Mouse (Mus musculus) thymus, postnatal 4 days (tissue): ENCODE data around the gene Alkbh7.
A peak's percentile ranks its signal among the peaks of the same experiment; 100 is the strongest.

Experiments
- DNase-seq: peaks from one replicate; pipeline ENCODE4 v3.0.0; 2021

Alkbh7 gene

DNA sequence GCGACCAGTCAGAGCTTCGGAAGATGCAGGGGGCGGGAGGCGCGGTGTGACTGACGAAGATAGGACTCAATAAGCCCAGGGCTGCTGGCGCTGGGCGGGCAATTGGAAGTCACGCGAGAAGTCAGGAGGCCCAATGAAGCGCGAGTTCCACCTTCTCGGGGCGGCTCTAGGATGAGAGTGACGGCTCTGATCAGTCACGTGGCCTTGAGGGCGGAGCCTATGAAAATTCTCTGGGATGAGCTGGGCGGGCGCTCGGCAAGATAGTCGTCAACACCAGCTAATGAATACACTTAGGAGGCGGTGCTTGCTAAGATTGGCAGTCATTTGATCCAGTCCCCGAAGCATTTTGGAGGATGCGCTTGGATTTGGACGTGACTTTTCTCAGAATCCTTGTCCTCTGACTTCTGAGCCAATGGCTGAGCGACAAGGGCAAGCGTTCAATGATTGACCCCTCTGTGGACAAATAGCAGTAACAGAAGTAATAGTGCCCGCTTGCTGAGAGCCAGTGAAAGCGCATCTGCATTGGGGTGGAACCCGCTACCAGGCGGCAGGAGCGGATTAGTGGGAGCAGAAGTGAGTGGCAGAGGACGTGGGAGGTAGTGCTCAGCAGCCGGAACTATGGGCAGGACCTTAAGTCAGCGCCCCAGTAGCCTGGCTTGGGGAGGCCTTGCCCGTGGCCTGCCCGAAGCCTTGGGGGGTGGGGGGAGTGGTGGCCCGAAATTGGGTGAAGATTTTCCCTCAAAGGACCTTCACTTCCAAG lies 34.7 kb downstream of the Alkbh7 start:
- DNase-seq, result peak; percentile 98

DNA sequence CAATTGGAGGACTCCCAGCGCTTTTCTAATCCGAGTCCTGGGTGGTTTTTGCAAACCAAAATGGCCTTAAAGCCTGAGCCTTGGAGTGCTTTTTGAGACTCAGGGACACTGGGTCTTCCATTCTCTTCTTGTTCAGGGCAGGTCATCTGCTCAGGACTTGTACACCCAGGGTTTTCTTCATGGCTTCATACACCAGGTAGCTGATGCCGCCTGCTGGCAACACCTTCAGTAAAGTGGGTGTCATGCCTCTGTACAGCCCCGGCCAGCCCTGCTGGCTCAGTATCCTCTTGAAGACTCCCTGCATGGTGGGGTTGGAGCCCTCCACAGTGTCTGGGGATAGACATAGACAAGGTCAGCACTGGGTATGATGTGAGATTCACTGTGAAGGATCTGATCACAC lies 35.7 kb downstream of the Alkbh7 start:
- DNase-seq, result no peak

DNA sequence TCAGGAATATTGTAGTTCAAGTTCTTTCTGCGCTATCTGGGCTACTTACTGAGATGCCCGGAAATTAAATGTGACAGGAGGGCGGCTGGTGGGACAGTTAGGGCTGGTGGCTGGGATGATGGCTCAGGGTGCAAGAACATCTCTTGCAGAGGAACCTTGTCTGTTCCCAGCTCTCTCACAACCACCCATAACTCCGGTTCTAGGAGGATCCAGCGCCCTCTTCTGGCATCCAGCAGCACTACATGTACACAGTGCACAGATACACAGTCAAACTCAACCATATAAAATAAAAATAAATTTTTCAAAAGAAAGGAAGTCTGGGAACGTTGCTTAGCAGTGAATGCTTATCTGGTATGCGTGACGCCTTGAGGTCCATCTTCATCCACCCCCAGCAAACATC lies 41.8 kb downstream of the Alkbh7 start:
- DNase-seq, result peak; percentile 58

DNA sequence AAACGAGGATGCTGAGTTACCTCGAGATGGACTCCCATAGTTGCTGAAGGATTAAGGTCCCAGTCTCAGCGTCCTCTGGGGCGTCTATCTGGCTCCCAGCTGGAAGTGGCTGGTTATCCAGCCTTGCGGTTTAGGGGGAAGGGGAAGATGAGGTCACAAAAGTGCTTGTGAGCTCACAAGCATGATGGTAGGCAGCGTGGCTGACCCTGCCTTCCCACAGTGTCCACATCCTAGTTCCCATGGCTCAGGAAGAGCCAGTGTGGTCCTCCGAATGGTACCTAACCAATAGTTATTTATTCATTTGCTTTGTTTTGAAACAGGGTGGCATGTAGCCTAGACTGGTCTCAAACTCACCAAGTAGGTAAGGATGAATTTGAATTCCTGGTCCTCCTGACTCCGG lies 44.4 kb downstream of the Alkbh7 start, which contains the start of gene Slc25a41:
Gene Slc25a41, minus strand, starts transcription at position 101 of the 400 bp plus-strand sequence.
- DNase-seq, result no peak

DNA sequence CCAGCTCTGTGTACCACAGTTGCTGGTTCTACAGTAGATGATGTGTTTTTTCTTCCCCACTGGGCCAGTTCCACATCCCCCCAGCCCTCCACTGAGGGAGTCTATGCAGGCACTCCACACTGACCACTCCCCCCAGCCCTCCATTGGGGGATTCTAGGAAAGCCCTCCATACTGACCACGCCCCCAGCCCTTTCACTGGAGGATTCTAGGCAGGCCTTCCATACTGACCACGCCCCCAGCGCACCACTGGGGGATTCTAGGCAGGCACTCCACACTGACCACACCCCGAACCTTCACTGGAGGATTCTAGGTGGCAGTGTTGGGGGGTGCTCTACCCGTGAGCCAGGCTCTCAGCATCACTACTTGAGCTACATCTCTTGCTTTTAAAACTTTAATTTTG lies 50.3 kb downstream of the Alkbh7 start:
- DNase-seq, result no peak

DNA sequence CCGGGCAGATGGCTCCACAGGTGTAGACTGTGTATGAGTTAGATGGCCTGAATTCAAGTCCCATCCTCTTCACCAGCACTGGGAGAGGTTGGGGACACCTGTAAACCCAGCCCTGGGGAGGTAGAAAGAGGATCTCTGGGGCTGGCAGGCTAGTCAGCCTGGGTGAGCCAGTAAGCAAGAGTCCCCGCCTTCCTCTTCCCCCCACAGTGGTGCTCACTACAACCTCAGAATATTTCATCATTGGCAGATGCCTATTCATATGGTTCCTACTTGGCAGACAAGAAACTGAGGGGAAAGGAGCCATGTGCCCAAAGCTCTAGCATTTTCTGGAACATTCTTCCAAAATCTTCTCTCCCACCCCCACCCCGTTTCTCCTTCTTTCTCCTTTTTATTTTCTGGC lies 51.7 kb downstream of the Alkbh7 start:
- no peak for DNase-seq
